Mouse (Mus musculus): ENCODE results near the gene Pnmt. TPM values are rescaled to one million over a fixed set of nuclear protein-coding genes. Genes with fewer than 3 reads are reported as not detected.

Gene Pnmt
- not detected for polyA plus RNA-seq (2015; fragmentation: Illumina TruSeq; extraction: RNeasy Lipid Tissue Mini Kit (QIAGEN cat#74804); ENCODE audit: low read depth, low replicate concordance)

DNA sequence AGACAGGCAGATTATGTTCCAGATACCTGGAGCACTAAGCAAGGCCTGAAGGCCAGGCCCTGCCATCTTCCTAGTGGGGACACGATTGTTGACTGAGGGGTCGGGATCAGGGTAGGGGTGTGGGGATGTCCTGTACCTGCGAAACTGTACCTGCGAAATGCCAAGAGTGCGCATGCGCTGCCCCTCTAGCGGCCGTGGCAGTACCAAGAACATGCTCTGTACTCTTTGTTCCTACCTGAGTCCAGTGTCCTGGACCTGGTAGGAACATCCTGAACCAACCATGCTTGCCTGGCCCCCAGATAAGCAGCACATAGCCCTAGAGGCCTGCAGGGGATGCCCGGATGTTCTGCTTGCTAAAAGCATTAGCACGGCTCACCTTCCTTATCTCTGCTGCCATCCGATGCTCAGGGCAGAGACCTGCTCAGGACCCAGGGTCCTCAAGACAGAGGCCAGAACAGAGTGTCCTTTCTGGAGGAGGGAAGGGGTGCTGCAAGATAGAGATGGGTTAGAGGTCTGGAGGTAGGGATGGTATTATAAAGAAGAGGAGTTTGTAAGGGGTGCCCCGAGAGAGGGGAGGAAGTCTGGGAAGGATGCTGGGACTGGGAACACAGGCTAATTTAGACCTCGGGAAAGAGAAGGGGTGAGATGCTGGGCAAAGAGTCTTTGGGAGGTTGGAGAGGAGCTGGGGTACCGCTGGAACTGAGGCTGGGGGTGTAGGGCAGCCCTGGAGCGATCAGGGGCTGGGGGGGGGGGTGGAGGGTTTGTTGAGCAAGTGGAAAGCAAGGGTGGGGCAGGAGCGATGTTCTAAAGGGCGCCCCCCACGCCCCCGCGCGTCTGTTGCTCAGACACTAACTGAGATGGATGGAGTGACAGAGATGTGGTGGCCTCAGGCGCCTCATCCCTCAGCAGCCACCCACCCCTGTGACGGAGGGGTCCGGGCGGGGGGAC, at the start of gene Pnmt:
TSS of gene Pnmt (plus strand) at position 813 of the 948 bp plus-strand sequence.

DNA sequence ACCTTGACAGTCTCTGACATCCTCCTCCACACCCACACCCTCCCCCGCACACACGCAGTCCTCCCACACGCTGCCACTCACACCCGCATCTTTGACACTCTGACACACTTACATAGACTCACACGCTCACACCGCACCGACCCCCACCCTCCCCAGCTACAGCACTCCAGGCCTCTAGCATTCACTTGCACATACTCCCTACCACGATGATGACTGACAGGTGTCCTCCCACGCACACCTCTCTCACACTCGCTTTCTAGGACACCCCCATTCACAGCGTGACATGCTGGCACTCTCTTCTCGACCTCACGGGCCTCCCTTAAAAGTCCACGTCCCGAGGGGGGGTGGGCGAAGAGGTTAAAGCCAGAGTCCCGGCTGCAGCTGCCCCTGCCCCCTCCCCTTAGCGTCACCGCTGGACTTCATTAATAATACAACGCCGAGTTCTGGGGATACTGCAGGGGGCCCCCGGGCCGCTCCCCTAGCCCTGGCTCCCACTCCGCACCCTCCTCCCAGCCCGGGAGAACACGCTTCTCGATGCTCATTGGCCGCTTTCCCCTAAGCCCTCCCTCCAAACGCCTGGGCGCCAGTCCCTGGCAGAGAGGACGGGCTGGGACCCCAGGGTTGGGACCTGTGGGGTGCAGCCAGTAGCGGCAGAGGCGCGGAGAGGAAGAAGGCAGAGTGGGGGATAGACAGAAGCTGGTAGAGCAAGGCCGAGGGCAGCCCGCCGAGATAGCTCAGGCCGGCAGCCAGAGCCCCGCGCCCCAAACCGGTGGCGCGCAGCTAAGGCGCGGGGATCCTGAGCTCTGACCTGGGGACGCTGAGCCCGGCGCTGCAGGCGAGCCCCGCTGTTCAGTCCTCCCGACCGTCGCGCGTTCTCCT, 37.9 kb upstream of the Pnmt start, which contains the start of gene Ppp1r1b:
TSS of gene Ppp1r1b (plus strand) at position 322 of the 879 bp plus-strand sequence.

DNA sequence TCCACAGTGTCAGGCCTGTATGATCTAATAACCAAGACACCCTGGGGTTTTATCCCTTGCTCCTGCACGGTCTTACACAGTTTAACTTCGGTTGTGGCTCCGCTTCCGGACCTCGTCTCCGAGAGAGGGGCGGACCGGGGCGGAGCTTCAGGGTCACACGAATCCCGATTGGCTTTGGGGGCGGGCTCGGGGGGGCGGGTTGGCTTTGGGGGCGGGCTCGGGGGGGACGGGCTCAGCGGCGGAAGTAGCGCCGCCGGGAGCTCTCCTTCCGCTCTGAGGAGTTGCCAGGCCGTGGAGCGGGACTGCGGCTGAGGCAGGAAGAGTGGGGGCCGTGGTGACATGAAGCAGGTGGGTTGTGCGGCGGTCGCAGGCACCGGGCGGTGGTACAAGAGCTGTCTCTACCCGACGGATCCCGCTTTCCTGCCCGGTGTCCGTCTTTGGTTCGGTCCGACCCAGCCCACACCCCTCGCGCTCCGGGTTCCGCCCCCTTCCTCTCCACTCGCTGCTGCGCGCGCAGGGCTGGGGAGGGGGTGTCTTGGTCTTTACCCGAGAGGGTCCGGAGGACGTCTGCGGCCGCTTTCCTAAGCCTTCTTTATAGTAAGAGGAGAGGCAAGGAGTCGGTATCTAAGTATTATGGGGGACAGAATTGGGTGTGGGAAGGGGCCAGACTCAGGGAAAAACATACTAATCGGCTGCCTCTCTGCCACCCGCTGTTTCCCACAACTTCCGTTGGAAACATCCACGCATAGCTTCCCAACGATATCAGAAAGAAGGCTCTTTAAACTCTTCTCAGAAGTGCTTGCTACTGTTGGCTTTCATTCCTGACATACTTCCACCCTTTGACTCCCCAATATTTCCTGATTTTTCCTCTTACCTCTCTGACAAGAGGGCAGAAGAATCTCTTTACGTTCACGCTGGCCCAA, 27.8 kb upstream of the Pnmt start, which contains the start of gene Stard3:
TSS of gene Stard3 (plus strand) at position 208 of the 923 bp plus-strand sequence.

DNA sequence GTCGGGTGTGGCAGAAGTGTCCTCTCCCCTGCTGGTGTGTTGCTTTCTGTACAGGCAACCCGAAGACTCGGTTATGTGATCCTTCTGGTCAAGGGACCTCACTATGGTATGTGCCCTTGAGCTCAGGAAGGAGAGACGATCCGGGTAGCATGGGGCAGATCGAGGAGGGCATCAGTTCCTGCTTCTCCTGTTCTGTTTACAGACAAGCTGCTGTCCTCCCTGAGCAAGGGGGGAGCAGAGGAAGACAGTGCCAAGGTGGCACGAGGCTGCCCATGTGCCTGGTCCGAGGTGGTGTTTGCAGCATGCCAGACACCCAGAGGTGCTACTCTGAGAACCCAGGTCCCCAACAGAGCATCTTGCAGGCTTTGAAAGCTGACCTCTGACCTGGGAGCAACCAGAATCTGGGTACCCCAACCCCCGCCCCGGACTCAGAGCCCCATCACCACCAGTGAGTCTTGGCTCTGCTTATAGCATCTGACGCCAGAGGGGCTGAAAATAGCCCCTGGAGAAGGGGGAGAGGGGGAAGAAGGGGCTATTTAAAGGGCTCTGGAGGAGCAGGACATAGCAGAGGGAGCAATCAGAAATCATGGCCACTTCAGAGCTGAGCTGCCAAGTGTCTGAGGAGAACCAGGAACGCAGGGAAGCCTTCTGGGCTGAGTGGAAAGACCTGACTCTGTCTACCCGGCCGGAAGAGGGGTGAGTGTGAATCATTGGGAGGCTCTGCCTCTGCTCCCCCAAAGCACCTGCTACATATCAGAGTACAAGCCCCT, 2.8 kb upstream of the Pnmt start, which contains the start of gene Tcap:
TSS of gene Tcap (plus strand) at position 551 of the 770 bp plus-strand sequence.

DNA sequence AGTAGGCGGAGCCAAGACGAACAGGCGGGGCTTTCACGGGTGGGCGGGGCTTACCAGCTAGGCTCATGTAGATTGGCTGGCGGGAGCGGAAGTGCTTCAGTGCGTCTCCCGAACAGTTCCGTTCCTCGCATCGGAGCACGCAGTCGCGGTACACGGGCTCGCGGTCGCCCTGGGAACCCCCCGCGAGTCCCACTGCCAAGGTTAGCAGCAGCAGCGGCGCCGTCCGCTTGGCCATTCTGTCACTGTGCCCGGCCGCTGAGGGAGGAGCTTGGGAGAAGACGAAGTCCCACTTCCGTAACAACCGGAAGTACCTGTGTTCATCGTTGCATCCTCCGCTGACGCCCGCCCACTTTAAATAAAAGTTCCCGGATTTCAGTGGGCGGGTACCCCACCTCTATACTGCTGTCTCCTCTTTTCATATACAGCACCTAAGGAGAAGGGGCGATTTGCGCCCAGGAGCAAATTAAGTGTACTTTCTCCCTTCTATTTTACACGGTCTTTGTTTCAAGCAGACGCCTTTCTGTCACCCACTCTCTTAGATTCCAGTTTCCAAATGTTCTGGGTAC, 14.0 kb downstream of the Pnmt start, which contains the start of gene Pgap3:
TSS of gene Pgap3 (minus strand) at position 330 of the 566 bp plus-strand sequence.

DNA sequence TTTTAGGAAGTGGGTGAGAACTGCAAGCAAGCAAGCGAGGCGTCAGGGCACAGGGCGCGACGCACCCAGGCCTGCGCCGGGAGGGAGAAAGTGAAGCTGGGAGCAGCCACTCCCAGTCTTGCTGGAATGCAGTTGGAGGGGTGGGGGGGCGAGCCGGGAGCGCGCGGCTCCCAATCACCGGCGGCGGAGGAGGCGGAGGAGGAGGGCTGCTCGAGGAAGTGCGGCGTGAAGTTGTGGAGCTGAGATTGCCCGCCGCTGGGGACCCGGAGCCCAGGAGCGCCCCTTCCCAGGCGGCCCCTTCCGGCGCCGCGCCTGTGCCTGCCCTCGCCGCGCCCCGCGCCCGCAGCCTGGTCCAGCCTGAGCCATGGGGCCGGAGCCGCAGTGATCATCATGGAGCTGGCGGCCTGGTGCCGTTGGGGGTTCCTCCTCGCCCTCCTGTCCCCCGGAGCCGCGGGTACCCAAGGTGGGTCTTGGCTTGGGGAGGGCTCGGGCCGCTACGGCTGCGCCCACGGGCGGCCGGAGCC, 26.1 kb downstream of the Pnmt start, which contains the start of gene Erbb2:
TSS of gene Erbb2 (plus strand) at position 198 of the 524 bp plus-strand sequence.

Other genes starting within 250 kb of the Pnmt start
- gene Fbxl20, start 236.0 kb upstream of the Pnmt start, polyA plus RNA-seq (2015; fragmentation: Illumina TruSeq; extraction: RNeasy Lipid Tissue Mini Kit (QIAGEN cat#74804); ENCODE audit: low read depth, low replicate concordance): 20.6 TPM
- 21.7 TPM for gene Med1, start 193.2 kb upstream of the Pnmt start, polyA plus RNA-seq (2015; fragmentation: Illumina TruSeq; extraction: RNeasy Lipid Tissue Mini Kit (QIAGEN cat#74804); ENCODE audit: low read depth, low replicate concordance)
- gene Cdk12, start 183.4 kb upstream of the Pnmt start, polyA plus RNA-seq (2015; fragmentation: Illumina TruSeq; extraction: RNeasy Lipid Tissue Mini Kit (QIAGEN cat#74804); ENCODE audit: low read depth, low replicate concordance): 13.0 TPM
- 29.6 TPM for gene Neurod2, start 56.8 kb upstream of the Pnmt start, polyA plus RNA-seq (2015; fragmentation: Illumina TruSeq; extraction: RNeasy Lipid Tissue Mini Kit (QIAGEN cat#74804); ENCODE audit: low read depth, low replicate concordance)
- gene Ppp1r1b, start 38.0 kb upstream of the Pnmt start, polyA plus RNA-seq (2015; fragmentation: Illumina TruSeq; extraction: RNeasy Lipid Tissue Mini Kit (QIAGEN cat#74804); ENCODE audit: low read depth, low replicate concordance): 466 TPM
- 44.9 TPM for gene Stard3, start 28.1 kb upstream of the Pnmt start, polyA plus RNA-seq (2015; fragmentation: Illumina TruSeq; extraction: RNeasy Lipid Tissue Mini Kit (QIAGEN cat#74804); ENCODE audit: low read depth, low replicate concordance)
- 8.1 TPM for gene Tcap, start 2.6 kb upstream of the Pnmt start, polyA plus RNA-seq (2015; fragmentation: Illumina TruSeq; extraction: RNeasy Lipid Tissue Mini Kit (QIAGEN cat#74804); ENCODE audit: low read depth, low replicate concordance)
- gene Pgap3, start 14.0 kb downstream of the Pnmt start, polyA plus RNA-seq (2015; fragmentation: Illumina TruSeq; extraction: RNeasy Lipid Tissue Mini Kit (QIAGEN cat#74804); ENCODE audit: low read depth, low replicate concordance): 9.8 TPM
- gene Erbb2, start 26.0 kb downstream of the Pnmt start, polyA plus RNA-seq (2015; fragmentation: Illumina TruSeq; extraction: RNeasy Lipid Tissue Mini Kit (QIAGEN cat#74804); ENCODE audit: low read depth, low replicate concordance): 1.3 TPM
- gene Mien1, start 52.5 kb downstream of the Pnmt start, polyA plus RNA-seq (2015; fragmentation: Illumina TruSeq; extraction: RNeasy Lipid Tissue Mini Kit (QIAGEN cat#74804); ENCODE audit: low read depth, low replicate concordance): 230 TPM
- 2.9 TPM for gene Grb7, start 59.9 kb downstream of the Pnmt start, polyA plus RNA-seq (2015; fragmentation: Illumina TruSeq; extraction: RNeasy Lipid Tissue Mini Kit (QIAGEN cat#74804); ENCODE audit: low read depth, low replicate concordance)
- gene Ikzf3, start 159.6 kb downstream of the Pnmt start, polyA plus RNA-seq (2015; fragmentation: Illumina TruSeq; extraction: RNeasy Lipid Tissue Mini Kit (QIAGEN cat#74804); ENCODE audit: low read depth, low replicate concordance): not detected
- gene Zpbp2, start 164.6 kb downstream of the Pnmt start, polyA plus RNA-seq (2015; fragmentation: Illumina TruSeq; extraction: RNeasy Lipid Tissue Mini Kit (QIAGEN cat#74804); ENCODE audit: low read depth, low replicate concordance): not detected
- 59.0 TPM for gene Ormdl3, start 200.9 kb downstream of the Pnmt start, polyA plus RNA-seq (2015; fragmentation: Illumina TruSeq; extraction: RNeasy Lipid Tissue Mini Kit (QIAGEN cat#74804); ENCODE audit: low read depth, low replicate concordance)
- not detected for gene Lrrc3c, start 211.8 kb downstream of the Pnmt start, polyA plus RNA-seq (2015; fragmentation: Illumina TruSeq; extraction: RNeasy Lipid Tissue Mini Kit (QIAGEN cat#74804); ENCODE audit: low read depth, low replicate concordance)
- gene Gm12355, start 239.2 kb downstream of the Pnmt start, polyA plus RNA-seq (2015; fragmentation: Illumina TruSeq; extraction: RNeasy Lipid Tissue Mini Kit (QIAGEN cat#74804); ENCODE audit: low read depth, low replicate concordance): not detected
- not detected for gene Gsdma3, start 239.9 kb downstream of the Pnmt start, polyA plus RNA-seq (2015; fragmentation: Illumina TruSeq; extraction: RNeasy Lipid Tissue Mini Kit (QIAGEN cat#74804); ENCODE audit: low read depth, low replicate concordance)